Mouse (Mus musculus) CD4-positive, CD25-positive, alpha-beta regulatory T cell, adult 4 months (primary cell): ENCODE measurements around the gene Fev. TPM values are rescaled to one million over a fixed set of nuclear protein-coding genes. Genes with fewer than 3 reads are reported as not detected.

ENCODE experiments used
- ATAC-seq: one replicate; pipeline ENCODE4 v1.8.0; 2017
- polyA plus RNA-seq, 2 experiments: library from polyadenylated mRNA; unstranded; fragments of 100-300 nt; shearing (Covaris generic); gene quantifications; one replicate each; pipeline ENCODE4 v1.2.1; 2017

Fev gene
- polyA plus RNA-seq, 2 experiments from 2014 or later = not detected

DNA sequence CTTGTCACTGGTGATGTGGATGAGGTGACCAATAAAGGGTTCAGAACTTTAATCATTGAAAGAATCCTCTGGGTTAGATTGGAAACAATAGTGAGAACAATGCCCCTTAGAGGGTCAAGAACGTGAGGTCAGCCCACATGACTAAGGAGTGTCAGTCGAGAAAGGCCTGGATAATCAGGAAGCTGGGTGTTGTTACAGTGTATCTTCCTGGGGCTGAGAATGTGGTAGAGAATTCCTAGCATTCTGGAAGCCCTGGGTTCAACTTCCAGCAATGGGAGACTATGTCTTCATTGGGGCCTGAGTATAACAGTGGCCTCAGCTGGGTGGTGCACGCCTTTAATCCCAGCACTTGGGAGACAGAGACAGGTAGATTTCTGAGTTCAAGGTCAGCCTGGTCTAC is 8.0 kb downstream of the Fev start:
- ATAC-seq = no peak

DNA sequence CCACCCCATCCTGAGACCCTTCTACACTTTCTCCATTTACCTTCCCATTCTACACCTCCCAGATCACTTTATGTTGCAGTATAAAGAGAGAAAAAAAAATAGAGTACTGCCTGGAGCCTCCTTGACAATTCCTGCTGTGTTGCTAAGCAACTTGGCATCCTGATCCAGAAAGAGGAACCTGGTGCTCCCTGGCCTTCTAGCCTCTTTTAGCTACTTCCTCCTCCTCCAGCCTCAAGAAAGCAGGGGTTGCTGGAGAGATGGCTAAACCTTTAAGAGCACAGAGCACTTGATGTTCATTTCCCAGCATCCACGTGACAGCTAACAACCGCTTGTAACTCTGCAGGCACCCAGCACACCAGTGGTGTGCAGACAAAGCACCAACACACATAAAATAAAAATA is 13.0 kb downstream of the Fev start:
- ATAC-seq = no peak

DNA sequence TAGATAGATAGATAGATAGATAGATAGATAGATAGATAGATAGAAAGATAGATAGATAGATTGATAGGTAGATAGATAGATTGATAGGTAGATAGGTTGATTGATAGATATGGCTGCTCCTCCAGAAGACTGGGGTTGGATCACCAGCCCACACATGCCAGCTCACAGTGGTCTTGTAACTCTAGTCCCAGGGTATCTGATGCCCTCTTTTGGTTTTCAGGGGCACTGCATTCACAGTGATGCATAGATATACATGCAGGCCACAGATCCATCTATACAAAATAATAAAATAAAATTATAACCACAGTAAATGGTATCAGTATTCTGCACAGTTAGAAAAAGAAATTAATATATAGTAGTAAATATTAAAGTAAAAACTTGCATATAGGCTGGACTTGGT is 23.4 kb downstream of the Fev start:
- no peak for ATAC-seq

DNA sequence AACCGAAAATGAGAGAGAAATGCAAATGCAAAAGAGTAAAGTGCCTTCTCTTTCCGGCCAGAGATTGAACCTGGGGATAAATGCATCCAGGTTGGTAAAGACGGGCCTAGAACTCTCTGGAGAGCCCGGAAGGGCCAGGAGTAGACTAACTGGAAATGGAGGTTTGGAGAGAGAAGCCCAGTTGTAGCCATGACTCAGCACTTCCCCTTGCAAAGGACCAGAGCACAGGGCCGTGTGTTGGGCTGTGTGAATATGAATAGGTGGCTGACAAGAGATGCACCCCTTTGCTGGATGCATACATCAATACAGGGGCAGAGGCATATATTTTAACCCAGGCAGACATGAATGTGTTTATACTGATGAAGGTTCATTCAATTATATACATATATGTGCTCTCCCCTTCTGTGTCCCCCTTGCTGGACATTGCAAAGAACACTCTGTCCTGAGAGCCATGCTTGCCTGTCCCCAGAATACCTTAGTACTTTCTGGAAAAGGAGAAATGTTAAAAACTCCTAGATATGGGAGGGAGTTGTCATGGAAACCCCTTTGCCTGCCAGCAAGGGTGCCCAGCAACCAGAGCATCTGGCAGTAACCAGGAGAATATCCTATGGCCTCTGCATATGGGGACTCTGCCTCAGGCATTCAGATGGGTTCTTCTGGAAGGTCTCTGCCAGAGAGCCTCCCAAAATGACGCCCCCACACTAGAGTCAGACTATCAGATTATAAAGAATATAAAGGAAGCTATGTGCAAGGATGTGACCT is 25.8 kb downstream of the Fev start:
- no peak for ATAC-seq

DNA sequence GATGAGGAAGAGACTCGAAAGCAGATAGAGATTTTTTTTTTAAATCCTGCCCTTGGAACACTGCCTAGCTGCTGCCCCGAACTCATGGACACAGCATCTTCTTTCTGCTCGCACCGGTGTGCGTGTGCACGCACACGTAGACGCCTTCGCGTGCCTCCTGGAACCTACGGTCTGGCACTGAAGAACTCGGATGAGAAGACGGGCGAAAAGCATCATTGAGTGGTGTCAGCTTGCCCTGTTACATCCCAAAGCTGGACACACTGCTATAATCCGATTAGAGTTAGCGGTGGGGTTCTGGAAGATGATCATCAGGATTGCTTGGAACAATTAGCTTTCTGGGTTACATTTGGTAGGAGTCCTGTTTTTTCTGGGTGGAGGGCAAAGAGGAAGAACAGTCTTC is 26.4 kb downstream of the Fev start:
- no peak for ATAC-seq

DNA sequence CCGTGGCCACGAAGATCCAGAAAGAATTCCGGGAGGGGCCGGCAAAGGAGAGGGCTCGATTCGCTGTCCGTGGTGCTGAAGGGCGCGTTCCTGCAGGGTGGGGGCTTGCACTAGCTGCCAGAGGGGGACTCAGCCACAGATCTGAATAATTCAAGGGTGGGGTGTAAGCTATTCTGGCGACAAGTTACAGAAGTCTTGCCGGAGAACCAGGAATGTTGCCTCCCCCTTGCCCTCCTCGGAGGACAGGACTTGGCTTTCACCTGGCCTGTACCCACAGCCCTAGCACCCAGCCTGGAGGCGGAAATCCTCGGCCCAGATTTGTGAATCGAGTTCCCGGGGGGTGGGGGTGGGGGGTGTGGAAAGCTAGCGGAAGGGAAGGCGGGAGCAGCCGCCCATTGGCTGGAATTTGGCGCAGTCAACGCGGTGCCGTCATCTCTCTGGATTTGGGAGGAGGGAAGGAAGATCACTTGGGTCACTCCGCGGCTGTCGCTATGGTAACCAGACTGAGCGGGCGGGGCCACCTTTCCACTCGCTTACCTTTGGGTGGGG is 27.0 kb downstream of the Fev start:
- no peak for ATAC-seq

DNA sequence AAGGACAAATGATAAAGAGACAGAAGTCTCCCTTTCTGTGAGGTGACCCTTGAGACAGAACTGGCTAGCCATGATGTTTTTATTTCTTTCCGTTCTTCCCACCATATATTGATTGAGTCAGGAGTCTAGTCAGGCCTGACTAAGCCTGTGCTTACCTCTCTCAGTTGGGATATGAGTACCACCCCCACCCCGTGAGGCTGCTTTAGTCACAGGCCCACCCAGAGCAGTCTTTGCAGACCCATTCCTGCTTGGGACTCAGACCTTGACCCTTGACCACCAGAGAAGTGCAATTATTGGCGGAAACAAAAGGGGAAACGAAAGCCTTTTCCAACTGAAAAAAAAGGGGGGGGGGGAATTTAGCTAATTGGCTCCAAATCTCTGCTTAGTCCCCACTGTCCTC is 27.5 kb downstream of the Fev start:
- ATAC-seq = no peak

DNA sequence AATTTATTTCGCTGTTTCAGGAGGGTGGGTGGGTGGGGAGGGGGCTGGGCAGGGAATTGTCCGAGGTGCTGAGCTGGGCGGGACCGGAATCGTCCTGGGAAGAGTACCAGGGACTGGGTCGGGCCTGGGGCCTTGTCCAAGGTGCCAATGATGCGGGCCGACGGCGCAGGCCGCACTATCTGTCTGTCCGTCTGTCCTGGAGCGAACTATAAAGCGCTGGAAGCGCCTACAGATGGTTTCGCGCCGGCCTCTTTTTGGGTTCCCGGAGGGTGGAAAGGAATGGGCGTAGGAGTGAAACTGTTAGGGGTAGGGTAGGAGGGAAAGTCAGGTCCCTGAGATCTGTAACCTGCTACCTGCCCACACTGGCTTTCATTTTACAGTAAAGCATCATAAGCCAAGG is 28.0 kb downstream of the Fev start:
- ATAC-seq = no peak

DNA sequence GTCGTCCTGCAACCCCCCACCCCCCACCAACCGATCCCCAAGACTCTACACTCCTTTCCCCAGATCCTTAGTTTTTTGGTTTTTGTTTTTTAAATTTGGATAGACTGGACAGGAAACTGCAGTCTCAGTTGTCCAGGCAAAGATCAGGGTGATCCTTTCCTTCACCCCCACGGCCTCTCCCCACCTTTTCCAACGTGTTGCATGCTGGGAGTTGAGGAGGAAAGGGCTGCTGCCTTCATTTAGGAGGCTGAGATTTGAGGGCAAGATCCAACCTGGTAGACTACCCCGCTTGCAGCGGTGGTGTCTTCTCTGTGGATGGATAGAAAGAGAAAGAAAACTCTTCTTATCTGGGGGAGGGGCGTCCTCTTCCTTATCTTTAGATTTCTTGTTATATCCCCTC is 28.4 kb downstream of the Fev start:
- no peak for ATAC-seq

DNA sequence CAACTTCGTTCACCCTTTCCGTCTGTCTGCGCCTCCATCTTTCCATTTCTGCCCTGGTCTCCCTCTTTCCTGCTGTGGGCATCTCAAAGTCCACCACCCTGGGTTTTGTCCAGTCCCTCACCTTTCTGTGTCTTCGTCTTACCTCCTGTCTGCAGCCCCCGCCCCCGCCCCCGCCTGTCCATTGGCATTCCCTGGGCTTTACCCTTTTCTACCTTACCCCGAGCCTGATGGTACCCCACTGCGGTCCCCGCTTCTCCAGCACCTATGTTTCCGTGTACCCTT is 28.8 kb downstream of the Fev start:
- no peak for ATAC-seq

DNA sequence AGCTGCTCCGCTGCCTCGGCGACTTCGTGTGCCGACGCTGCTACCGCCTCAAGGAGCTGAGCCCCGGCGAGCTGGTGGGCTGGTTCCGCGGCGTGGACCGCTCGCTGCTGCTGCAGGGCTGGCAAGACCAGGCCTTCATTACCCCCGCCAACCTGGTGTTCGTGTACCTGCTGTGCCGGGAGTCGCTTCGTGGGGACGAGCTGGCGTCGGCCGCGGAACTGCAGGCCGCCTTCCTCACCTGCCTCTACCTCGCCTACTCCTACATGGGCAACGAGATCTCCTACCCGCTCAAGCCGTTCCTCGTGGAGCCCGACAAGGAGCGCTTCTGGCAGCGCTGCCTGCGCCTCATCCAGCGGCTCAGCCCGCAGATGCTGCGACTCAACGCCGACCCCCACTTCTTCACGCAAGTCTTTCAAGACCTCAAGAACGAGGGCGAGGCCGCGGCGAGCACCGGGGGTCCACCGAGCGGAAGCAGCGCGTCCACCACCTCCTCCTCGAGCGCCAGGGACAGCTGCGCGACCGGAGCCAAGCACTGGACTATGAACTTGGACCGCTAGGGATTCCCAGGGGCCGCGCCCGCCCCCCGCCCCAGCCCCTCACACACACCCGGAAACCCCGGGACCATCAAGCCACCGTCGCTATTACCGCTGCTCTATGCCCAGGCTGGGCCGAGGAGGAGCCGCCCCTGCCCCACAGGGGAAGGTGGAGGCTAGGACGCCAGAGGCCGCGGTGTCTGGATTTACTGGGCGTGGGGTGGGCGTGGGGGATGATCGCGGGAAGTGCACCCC is 29.4 kb downstream of the Fev start:
- ATAC-seq = no peak

DNA sequence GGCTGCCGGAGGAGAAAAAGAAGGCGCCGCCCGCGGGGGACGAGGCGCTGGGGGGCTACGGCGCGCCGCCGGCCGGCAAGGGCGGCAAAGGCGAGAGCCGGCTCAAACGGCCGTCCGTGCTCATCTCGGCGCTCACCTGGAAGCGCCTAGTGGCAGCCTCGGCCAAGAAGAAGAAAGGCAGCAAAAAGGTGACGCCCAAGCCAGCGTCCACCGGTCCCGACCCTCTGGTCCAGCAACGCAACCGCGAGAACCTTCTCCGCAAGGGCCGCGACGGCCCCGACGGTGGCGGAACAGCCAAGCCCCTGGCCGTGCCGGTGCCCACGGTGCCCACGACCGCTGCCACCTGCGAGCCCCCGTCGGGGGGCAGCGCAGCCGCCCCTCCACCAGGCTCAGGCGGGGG is 30.1 kb downstream of the Fev start:
- no peak for ATAC-seq

DNA sequence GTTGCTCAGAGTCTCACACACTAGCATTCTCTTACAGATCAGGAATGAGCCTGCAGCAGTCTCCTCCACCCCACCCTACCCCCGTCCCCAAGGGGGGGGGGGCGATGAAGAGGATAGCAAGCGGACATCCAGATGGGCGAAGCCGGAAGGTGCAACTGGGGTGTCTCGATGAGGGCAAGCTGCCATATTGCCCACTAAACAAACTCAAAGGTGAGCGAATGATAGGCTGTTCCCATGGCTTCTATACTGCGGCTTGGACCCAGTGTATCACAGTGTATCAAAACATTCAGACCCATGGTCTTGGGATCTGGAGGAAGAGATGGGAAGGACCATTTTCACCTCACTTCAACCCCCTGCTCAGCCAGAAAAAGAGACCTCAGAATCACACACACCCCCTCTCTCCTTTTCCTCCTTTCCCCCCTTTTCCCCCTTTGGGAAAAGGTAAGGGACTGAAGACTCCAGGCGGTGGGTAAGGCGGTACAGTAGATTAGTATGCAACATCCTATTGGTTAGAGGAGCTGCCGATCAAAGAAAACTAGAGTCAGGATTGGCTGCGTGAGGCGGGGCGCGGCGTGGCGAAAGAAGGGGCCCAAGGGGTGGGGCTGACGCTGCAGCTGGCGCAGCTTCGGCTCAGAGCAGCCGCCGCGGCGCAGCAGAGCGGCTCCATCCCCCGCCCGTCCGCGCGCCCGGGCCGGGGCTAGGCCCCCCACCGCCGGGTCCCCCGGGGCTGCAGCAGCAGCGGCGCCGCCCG is 30.7 kb downstream of the Fev start, which contains the start of gene Cdk5r2:
Gene Cdk5r2, plus strand, starts transcription at position 629 of the 751 bp plus-strand sequence.
- peak; percentile 88 for ATAC-seq

DNA sequence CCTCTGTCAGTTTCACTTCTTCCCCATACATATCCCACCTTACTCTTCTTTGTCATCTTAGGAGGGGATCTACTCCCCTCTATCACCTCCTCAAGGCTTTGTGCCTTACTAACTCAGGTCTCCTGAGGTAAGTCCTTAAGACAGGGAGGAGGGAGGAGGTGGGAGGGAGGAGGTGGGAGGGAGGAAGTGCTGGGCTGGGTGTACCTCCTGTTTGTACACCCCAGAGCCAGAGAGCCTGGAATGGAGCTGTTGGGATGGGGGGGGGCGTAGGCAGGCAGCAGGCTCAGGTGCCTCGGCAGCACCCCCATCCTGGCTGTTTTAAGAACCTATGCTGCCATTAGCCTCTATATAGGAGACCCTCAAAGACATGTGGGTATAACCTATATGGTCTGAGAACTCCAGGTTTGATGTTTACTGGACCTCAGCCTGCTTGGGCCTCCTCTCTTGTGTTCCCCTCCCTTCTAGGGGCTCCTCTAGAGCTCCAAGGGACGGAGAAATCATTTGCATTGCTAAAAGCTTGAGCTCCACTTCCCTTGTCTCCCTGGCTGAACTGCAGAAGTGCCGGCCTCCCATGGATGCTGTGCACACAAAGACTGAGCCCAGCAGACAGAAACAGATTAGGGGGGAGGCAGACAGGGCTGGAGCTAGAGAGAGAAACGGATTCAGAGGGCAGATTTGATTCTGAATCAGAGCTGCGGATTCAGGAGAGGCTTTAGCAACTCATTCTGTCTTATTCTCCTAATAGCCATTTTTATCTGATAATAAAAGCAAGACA is 34.0 kb downstream of the Fev start:
- no peak for ATAC-seq

DNA sequence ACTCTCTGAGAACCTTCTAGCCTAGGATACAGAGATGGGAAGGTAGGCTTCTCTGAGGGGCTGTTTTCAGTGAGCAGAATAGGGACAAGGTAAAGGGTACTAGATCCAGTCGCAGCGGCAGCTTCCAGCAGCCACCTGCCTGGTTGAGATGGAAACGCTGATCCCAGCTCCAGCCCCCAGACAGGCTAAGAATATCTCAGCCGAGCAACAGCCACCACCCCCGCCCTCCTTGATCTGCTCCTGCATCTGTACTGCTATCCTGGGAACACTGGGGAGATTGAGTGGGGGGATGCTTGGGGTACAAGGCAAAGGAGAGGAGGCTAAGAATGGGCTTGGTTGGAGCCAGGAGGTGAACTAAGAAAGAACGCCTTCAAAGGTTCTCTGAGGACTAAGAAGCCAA is 35.0 kb downstream of the Fev start:
- no peak for ATAC-seq

DNA sequence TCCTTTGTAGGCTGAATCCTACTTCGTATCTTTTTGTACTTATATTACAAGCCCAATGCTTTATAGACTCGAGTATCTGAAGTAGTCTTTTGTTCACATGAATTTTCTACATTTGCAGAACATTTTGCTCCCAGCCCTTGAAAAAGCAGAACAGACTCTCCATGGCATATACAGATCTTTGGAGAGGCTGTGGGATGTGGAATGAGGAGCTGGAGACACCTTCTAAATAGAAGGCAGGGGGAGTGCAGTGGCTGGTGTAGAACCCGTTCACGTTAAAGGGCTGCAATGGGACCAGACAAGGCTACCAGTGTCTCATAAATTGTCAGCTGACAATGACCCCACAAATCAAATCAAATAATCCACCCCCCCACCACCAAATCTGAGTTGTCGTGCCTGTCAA is 36.3 kb downstream of the Fev start:
- no peak for ATAC-seq

DNA sequence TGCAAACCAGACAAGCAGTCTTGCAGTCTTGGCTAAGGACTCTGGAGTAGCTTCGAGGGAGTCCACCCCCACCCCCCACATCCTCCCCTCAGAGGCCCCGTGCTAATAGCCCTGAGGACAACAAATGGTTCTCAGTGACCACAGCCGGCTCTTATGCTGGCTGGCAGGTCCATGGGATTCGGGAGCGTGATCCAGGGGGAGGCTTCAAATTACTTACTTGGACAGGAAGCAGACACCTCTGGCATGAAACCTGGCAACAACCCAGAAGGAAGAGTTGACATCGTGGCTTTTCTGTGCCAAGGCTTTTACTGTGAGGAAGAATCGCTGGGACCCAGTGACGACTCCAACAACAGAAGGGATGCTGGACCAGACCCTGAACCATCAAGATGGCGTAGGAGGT is 38.9 kb downstream of the Fev start:
- ATAC-seq = no peak

DNA sequence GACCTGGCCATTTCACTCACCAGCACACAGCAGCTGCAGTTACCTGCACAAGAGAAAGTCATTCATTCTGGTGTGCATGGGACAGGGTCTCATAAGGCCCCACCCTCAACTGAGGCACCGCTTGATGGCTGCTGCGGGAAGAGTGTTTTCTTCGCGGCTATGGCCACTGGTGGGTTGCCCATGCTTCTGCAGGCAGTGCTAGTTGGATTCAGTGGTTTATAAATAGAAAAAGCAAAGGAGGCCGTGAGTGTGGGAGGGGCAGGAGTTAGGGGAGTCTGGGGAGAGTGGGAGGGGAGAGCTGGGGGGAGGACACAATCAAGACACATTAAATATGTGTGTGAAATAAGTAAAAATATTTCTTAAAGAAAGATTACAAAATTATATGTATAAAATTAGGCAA is 42.1 kb downstream of the Fev start:
- ATAC-seq = no peak

DNA sequence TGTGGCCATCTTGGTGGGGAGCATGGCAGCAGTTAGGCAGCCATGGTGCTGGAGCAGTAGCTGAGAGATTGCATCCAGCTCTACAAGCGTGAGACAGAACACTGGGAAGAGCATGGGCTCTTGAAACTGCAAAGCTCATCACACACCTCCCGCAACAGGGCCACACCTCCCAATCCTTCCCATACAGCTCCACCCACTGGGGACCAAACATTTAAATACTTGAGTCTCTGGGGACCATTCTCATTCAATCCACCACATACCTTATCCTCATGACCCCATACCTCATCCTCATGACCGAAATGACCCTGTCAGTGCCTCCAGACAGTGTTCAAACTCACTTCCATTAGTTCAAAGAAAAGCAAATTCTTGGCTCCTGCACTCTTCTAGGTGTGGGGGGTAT is 52.0 kb downstream of the Fev start:
- no peak for ATAC-seq
